Mouse (Mus musculus) bone marrow, adult 2 months (tissue): ENCODE data around the gene Retreg3. TPM values are rescaled to one million over a fixed set of nuclear protein-coding genes. Genes with fewer than 3 reads are reported as not detected.

Experiments used
- H3K27ac ChIP-seq: fragments of 200-500 bp; 2 replicates; pipeline ENCODE4 v1.5.1; 2012; ENCODE audit warnings: low read depth, mild to moderate bottlenecking, control low read depth, inconsistent platforms, low read length; ENCODE audit not compliant: control insufficient read depth, poor library complexity, insufficient read depth
- H3K4me1 ChIP-seq: fragments of 200-500 bp; 2 replicates; pipeline ENCODE4 v1.6.1; 2011; ENCODE audit warnings: low read length; ENCODE audit not compliant: control insufficient read depth, insufficient read depth
- H3K4me3 ChIP-seq: fragments of 200-500 bp; replicated peaks from 2 replicates; pipeline ENCODE3; 2011; ENCODE audit warnings: mild to moderate bottlenecking, low read depth, low read length, control low read depth; ENCODE audit not compliant: control insufficient read depth
- CTCF ChIP-seq: fragments of 200-500 bp; IDR thresholded peaks from 2 replicates; pipeline ENCODE4 v1.5.1; 2011; ENCODE audit warnings: low read length, control low read depth; ENCODE audit not compliant: control insufficient read depth, insufficient read depth
- POLR2A ChIP-seq: fragments of 200-500 bp; IDR thresholded peaks from 2 replicates; pipeline ENCODE4 v1.6.1; 2011; ENCODE audit warnings: low read depth, mild to moderate bottlenecking, control low read depth, low read length, borderline replicate concordance; ENCODE audit not compliant: control insufficient read depth
- WGBS: fragments of 180-500 bp; shearing (Covaris S2); methylation state at CpG from one replicate; pipeline ENCODE4 v1.1.7; 2018; 5-methylcytosine and 5-hydroxymethylcytosine counted together
- polyA plus RNA-seq: library from polyadenylated mRNA; stranded (reverse); fragments of >200 nt; gene quantifications from 2 replicates; pipeline ENCODE4 v1.2.4, GENCODE M21; 2011; ENCODE audit warnings: low replicate concordance; ENCODE audit not compliant: missing spikeins, insufficient read depth, insufficient read length

Gene Retreg3
- polyA plus RNA-seq, 1 experiment: 49.4 TPM

GRCm38 (mm10) chr11:101094930-101095313 lies 24.8 kb downstream of the Retreg3 start:
- WGBS: 2% methylated on average over 18 of the region's 18 CpGs
- Histone ChIP-seq H3K4me1 (no peaks in the 10 kb centered on the region), H3K27ac (peak overlapping the region; percentile 9; the same call in 1 of the 2 replicates), H3K4me3 (peak overlapping the region; percentile 84)
- no peak for TF ChIP-seq CTCF
- TF ChIP-seq POLR2A: no peak

GRCm38 (mm10) chr11:101089931-101090330 lies 29.8 kb downstream of the Retreg3 start:
- Histone ChIP-seq H3K4me1 (peaks cover 8% of the 10 kb centered on the region; the same call in 1 of the 2 replicates), H3K4me3 (no peak overlapping the region), H3K27ac (no peak overlapping the region)
- 57% methylated on average over 1 of the region's 1 CpGs for WGBS
- TF ChIP-seq CTCF: no peak
- TF ChIP-seq POLR2A: no peak

DNA sequence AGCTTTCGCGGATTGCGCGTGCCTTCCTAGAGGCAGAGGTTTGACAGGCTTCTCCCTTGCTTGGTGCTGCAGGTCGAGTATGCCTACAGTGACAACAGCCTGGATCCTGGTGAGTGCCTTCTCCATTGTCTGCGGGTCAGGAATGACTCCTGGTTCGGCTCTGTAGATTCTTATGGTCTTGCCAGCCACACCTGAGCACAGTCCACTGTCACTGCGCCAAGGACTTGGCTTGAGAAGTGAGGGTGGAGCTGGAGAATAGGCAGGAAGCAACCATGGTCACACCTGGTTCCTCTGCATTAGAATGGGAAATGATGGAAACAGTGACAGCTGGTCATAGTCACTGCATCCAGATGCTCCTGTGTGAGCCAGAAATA lies 32.0 kb downstream of the Retreg3 start:
- peak overlapping the region; percentile 73 for H3K4me3 ChIP-seq
- H3K4me1 ChIP-seq: peaks cover 8% of the 10 kb centered on the region; the same call in 1 of the 2 replicates
- WGBS: 7% methylated on average over 8 of the region's 8 CpGs
- TF ChIP-seq POLR2A (no peak), CTCF (no peak)
- H3K27ac ChIP-seq: peak overlapping the region; percentile 67

GRCm38 (mm10) chr11:101086756-101087681 lies 32.7 kb downstream of the Retreg3 start, which contains the start of gene Mlx:
Gene Mlx (plus strand): TSS chr11:101087277.
- TF ChIP-seq POLR2A (peak; percentile 71), CTCF (no peak)
- H3K4me3 ChIP-seq: peak within 1 kb of the TSS; percentile 73
- peak within 1 kb of the TSS; percentile 67 for H3K27ac ChIP-seq
- 2% methylated on average over 52 of the region's 52 CpGs for WGBS
- H3K4me1 ChIP-seq: peaks cover 8% of the 10 kb centered on the region; the same call in 1 of the 2 replicates

GRCm38 (mm10) chr11:101086323-101086674 lies 33.4 kb downstream of the Retreg3 start:
- H3K4me3 ChIP-seq: no peak overlapping the region
- peaks cover 8% of the 10 kb centered on the region; the same call in 1 of the 2 replicates for H3K4me1 ChIP-seq
- 74% methylated on average over 6 of the region's 6 CpGs for WGBS
- TF ChIP-seq POLR2A: no peak
- TF ChIP-seq CTCF: no peak
- H3K27ac ChIP-seq: no peak overlapping the region

DNA sequence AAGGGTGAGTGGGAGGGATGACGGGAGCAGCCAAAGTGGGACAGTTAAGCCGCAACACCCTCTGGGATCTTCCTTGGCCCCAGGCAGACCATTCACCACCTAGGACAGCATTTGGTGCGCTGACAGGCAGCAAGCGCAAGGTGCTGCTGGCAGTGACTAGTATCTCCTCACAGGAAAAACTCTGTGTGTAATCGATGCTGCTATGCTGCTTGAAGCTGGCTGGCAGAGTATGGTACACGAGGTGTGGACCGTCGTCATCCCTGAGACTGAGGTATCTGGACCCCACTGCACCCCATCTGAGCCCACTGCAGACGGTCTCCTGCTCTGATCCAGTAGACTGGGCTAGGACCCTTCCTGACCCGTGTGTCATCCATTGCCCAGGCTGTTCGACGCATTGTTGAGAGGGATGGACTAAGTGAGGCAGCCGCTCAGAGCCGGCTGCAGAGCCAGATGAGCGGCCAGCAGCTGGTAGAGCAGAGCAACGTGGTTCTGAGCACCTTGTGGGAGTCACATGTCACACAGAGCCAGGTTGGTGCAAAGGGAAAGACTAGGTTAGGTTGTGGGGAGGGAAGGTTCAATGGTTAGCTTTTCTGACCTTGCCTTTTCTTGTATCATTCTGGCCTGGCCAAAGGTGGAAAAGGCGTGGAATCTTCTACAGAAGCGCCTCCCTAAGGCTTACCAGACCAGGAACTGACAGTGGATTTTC lies 33.9 kb downstream of the Retreg3 start:
- peaks cover 8% of the 10 kb centered on the region; the same call in 1 of the 2 replicates for H3K4me1 ChIP-seq
- no peak overlapping the region for H3K27ac ChIP-seq
- no peak for TF ChIP-seq POLR2A
- no peak overlapping the region for H3K4me3 ChIP-seq
- 88% methylated on average over 18 of the region's 18 CpGs for WGBS

DNA sequence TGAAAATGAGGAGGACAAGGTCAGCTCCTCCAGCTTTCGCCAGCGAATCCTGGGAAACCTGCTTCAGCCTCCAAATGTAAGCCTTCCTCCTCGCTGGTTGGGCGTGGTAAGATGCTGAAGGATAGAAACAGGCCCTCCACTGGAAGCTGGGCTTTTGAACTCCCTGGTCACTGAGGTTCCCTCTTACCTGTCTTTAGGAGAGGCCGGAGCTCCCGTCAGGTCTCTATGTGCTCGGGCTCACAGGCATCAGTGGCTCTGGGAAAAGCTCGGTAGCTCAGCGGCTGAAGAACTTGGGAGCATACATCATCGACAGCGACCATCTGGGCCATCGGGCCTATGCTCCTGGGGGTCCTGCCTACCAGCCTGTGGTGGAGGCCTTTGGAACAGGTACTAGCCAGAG lies 34.9 kb downstream of the Retreg3 start:
- Histone ChIP-seq H3K27ac (no peak overlapping the region), H3K4me3 (no peak overlapping the region), H3K4me1 (peaks cover 8% of the 10 kb centered on the region; the same call in 1 of the 2 replicates)
- TF ChIP-seq CTCF: no peak
- no peak for TF ChIP-seq POLR2A
- WGBS: 94% methylated on average over 12 of the region's 12 CpGs

GRCm38 (mm10) chr11:101084246-101084645 lies 35.4 kb downstream of the Retreg3 start:
- no peak for TF ChIP-seq CTCF
- TF ChIP-seq POLR2A: no peak
- WGBS: 87% methylated on average over 14 of the region's 14 CpGs
- Histone ChIP-seq H3K27ac (no peak overlapping the region), H3K4me1 (peaks cover 9% of the 10 kb centered on the region), H3K4me3 (no peak overlapping the region)

GRCm38 (mm10) chr11:101083083-101083697 lies 36.5 kb downstream of the Retreg3 start:
- peaks cover 10% of the 10 kb centered on the region for H3K4me1 ChIP-seq
- peak overlapping the region; percentile 77 for H3K4me3 ChIP-seq
- WGBS: 24% methylated on average over 19 of the region's 19 CpGs
- TF ChIP-seq CTCF (no peak), POLR2A (no peak)
- H3K27ac ChIP-seq: peak overlapping the region; percentile 82
